Mouse (Mus musculus): ENCODE results near the gene Kynu. TPM values are rescaled to one million over a fixed set of nuclear protein-coding genes. Genes with fewer than 3 reads are reported as not detected.

Kynu gene
- polyA plus RNA-seq, 1 experiment from 2014 or later = 6.7 TPM

GRCm38 (mm10) chr2:43568406-43568805, 13.3 kb downstream of the Kynu start:
- H3K36me3 ChIP-seq (replicated peaks) = no peaks in the 10 kb centered on the region
- no peak for ATAC-seq (ENCODE audit: insufficient read depth)

GRCm38 (mm10) chr2:43573526-43573925, 18.4 kb downstream of the Kynu start:
- WGBS (ENCODE audit: insufficient replicate concordance) = 67% methylated on average over 1 of the region's 1 CpGs
- Histone ChIP-seq H3K36me3 (replicated peaks) (no peaks in the 10 kb centered on the region), H3K4me2 (no peak overlapping the region), H3K9me3 (replicated peaks) (no peaks in the 10 kb centered on the region), H3K4me3 (replicated peaks) (no peak overlapping the region), H3K9ac (no peak overlapping the region), H3K4me1 (replicated peaks) (no peaks in the 10 kb centered on the region), H3K27me3 (no peaks in the 10 kb centered on the region), H3K27ac (replicated peaks) (no peak overlapping the region)
- ATAC-seq (ENCODE audit: insufficient read depth) = no peak

More at GRCm38 (mm10) chr2:43568406-43568805, 13.3 kb downstream of the Kynu start:
- no peak overlapping the region for H3K4me3 ChIP-seq (replicated peaks)
- H3K9ac ChIP-seq = no peak overlapping the region
- WGBS (ENCODE audit: insufficient replicate concordance) = 56% methylated on average over 1 of the region's 1 CpGs
- H3K27me3 ChIP-seq = no peaks in the 10 kb centered on the region
- H3K4me1 ChIP-seq (replicated peaks) = no peaks in the 10 kb centered on the region
- no peak overlapping the region for H3K4me2 ChIP-seq
- H3K9me3 ChIP-seq (replicated peaks) = no peaks in the 10 kb centered on the region
- H3K27ac ChIP-seq (replicated peaks) = no peak overlapping the region

GRCm38 (mm10) chr2:43583243-43583812, 28.2 kb downstream of the Kynu start:
- no peak overlapping the region for H3K4me2 ChIP-seq
- ATAC-seq (ENCODE audit: insufficient read depth) = no peak
- WGBS (ENCODE audit: insufficient replicate concordance) = 62% methylated on average over 8 of the region's 8 CpGs
- H3K4me1 ChIP-seq (replicated peaks) = no peaks in the 10 kb centered on the region
- no peak overlapping the region for H3K27ac ChIP-seq (replicated peaks)
- no peaks in the 10 kb centered on the region for H3K27me3 ChIP-seq
- H3K4me3 ChIP-seq (replicated peaks) = no peak overlapping the region
- H3K9me3 ChIP-seq (replicated peaks) = no peaks in the 10 kb centered on the region
- no peak overlapping the region for H3K9ac ChIP-seq
- H3K36me3 ChIP-seq (replicated peaks) = no peaks in the 10 kb centered on the region

GRCm38 (mm10) chr2:43585508-43585907, 30.4 kb downstream of the Kynu start:
- Histone ChIP-seq H3K4me2 (no peak overlapping the region), H3K9ac (no peak overlapping the region), H3K27ac (replicated peaks) (no peak overlapping the region), H3K9me3 (replicated peaks) (no peaks in the 10 kb centered on the region), H3K27me3 (no peaks in the 10 kb centered on the region), H3K4me3 (replicated peaks) (no peak overlapping the region), H3K36me3 (replicated peaks) (no peaks in the 10 kb centered on the region), H3K4me1 (replicated peaks) (no peaks in the 10 kb centered on the region)
- no peak for ATAC-seq (ENCODE audit: insufficient read depth)
- 57% methylated on average over 3 of the region's 3 CpGs for WGBS (ENCODE audit: insufficient replicate concordance)

DNA sequence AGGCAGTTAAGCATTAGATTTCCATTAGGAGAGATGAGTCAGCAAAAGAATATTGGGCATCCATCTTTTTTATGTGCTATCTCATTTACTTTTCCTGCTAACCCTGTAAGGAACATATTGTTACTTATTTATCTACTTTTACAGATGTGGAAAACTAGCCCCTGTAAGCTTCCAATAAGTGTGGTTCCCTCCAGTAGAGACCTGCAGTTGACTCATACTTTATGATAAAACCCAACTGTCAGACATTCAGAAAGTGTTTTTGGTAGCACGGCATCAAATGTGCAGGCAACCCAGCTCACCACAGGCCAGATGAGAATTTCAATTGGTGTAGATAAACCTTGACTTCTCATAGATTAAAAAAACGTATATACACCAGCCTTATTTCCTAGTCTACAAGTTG, 32.7 kb downstream of the Kynu start:
- 39% methylated on average over 2 of the region's 2 CpGs for WGBS (ENCODE audit: insufficient replicate concordance)

GRCm38 (mm10) chr2:43592001-43592704, 37.0 kb downstream of the Kynu start:
- 48% methylated on average over 1 of the region's 1 CpGs for whole genome bisulfite sequencing (ENCODE audit: insufficient replicate concordance)
- Histone ChIP-seq H3K4me2 (no peak overlapping the region), H3K9ac (no peak overlapping the region), H3K9me3 (replicated peaks) (no peaks in the 10 kb centered on the region), H3K27me3 (no peaks in the 10 kb centered on the region), H3K4me3 (replicated peaks) (no peak overlapping the region), H3K36me3 (replicated peaks) (no peaks in the 10 kb centered on the region), H3K4me1 (replicated peaks) (no peaks in the 10 kb centered on the region), H3K27ac (replicated peaks) (no peak overlapping the region)
- ATAC-seq (ENCODE audit: insufficient read depth) = no peak

More for the DNA sequence above, 32.7 kb downstream of the Kynu start:
- Histone ChIP-seq H3K27me3 (no peaks in the 10 kb centered on the region), H3K36me3 (replicated peaks) (no peaks in the 10 kb centered on the region), H3K9ac (no peak overlapping the region), H3K4me1 (replicated peaks) (no peaks in the 10 kb centered on the region), H3K4me2 (no peak overlapping the region), H3K27ac (replicated peaks) (no peak overlapping the region), H3K9me3 (replicated peaks) (no peaks in the 10 kb centered on the region), H3K4me3 (replicated peaks) (no peak overlapping the region)
- ATAC-seq (ENCODE audit: insufficient read depth) = no peak

DNA sequence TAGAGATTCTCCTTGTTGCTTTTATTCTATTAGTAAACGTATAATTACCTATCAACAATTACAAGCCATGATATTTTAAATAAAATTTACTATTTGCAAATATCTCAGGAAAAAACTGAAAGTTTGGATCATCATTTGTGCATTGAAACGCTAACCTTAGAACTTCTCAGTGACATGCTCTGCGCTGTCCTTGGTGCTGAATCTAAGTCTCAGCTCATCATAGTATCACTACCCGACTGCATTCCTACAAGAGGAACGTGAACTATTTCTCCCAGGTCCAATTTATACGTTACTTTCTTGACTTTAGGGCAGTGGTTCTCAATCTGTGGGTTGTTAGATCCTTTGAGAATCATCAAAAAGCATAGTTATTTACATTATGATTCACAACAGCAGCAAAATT, 58.4 kb downstream of the Kynu start:
- Histone ChIP-seq H3K36me3 (replicated peaks) (no peaks in the 10 kb centered on the region), H3K27me3 (no peaks in the 10 kb centered on the region)
- 7% methylated on average over 6 of the region's 6 CpGs for WGBS (ENCODE audit: insufficient replicate concordance)

GRCm38 (mm10) chr2:43621140-43621539, 66.0 kb downstream of the Kynu start:
- no peak overlapping the region for H3K9ac ChIP-seq
- ATAC-seq (ENCODE audit: insufficient read depth) = no peak

More for the DNA sequence above, 58.4 kb downstream of the Kynu start:
- Histone ChIP-seq H3K4me1 (replicated peaks) (no peaks in the 10 kb centered on the region), H3K4me2 (no peak overlapping the region), H3K4me3 (replicated peaks) (no peak overlapping the region), H3K9me3 (replicated peaks) (no peaks in the 10 kb centered on the region), H3K9ac (no peak overlapping the region), H3K27ac (replicated peaks) (no peak overlapping the region)
- no peak for ATAC-seq (ENCODE audit: insufficient read depth)

DNA sequence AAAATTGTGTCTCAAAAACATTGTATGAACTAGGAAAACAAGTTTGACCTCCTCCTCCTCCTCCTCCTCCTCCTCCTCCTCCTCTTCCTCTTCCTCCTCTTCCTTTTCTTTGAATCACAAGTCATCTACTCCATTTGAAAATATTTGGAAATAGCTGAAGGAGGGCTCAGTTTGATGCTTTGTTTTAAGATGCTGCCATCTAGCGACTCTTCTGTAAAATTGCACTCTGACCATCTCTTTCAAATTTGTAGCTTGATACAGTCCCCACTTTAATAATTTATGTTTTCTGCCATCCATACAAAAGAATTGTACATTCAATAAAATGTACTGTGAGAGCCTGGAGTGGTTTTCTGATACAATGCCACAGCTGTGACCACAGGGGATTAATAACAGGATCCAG, 67.7 kb downstream of the Kynu start:
- Histone ChIP-seq H3K36me3 (replicated peaks) (no peaks in the 10 kb centered on the region), H3K9me3 (replicated peaks) (no peaks in the 10 kb centered on the region)
- 0% methylated on average over 1 of the region's 1 CpGs for WGBS (ENCODE audit: insufficient replicate concordance)

More at GRCm38 (mm10) chr2:43621140-43621539, 66.0 kb downstream of the Kynu start:
- Histone ChIP-seq H3K4me2 (no peak overlapping the region), H3K36me3 (replicated peaks) (no peaks in the 10 kb centered on the region), H3K27ac (replicated peaks) (no peak overlapping the region), H3K27me3 (no peaks in the 10 kb centered on the region), H3K9me3 (replicated peaks) (no peaks in the 10 kb centered on the region), H3K4me3 (replicated peaks) (no peak overlapping the region), H3K4me1 (replicated peaks) (no peaks in the 10 kb centered on the region)

GRCm38 (mm10) chr2:43631786-43632185, 76.7 kb downstream of the Kynu start:
- Histone ChIP-seq H3K27me3 (no peaks in the 10 kb centered on the region), H3K4me2 (no peak overlapping the region), H3K27ac (replicated peaks) (no peak overlapping the region), H3K9ac (no peak overlapping the region), H3K4me3 (replicated peaks) (no peak overlapping the region), H3K4me1 (replicated peaks) (no peaks in the 10 kb centered on the region), H3K36me3 (replicated peaks) (no peaks in the 10 kb centered on the region), H3K9me3 (replicated peaks) (no peaks in the 10 kb centered on the region)
- no peak for ATAC-seq (ENCODE audit: insufficient read depth)

More for the DNA sequence above, 67.7 kb downstream of the Kynu start:
- Histone ChIP-seq H3K27ac (replicated peaks) (no peak overlapping the region), H3K4me1 (replicated peaks) (no peaks in the 10 kb centered on the region), H3K4me2 (no peak overlapping the region), H3K27me3 (no peaks in the 10 kb centered on the region), H3K9ac (no peak overlapping the region), H3K4me3 (replicated peaks) (no peak overlapping the region)
- ATAC-seq (ENCODE audit: insufficient read depth) = no peak

GRCm38 (mm10) chr2:43636498-43636897, 81.4 kb downstream of the Kynu start:
- no peak for ATAC-seq (ENCODE audit: insufficient read depth)
- H3K9me3 ChIP-seq (replicated peaks) = no peaks in the 10 kb centered on the region
- H3K4me3 ChIP-seq (replicated peaks) = no peak overlapping the region
- no peaks in the 10 kb centered on the region for H3K27me3 ChIP-seq
- H3K27ac ChIP-seq (replicated peaks) = no peak overlapping the region
- H3K4me1 ChIP-seq (replicated peaks) = no peaks in the 10 kb centered on the region
- H3K36me3 ChIP-seq (replicated peaks) = no peaks in the 10 kb centered on the region
- H3K4me2 ChIP-seq = no peak overlapping the region
- no peak overlapping the region for H3K9ac ChIP-seq

DNA sequence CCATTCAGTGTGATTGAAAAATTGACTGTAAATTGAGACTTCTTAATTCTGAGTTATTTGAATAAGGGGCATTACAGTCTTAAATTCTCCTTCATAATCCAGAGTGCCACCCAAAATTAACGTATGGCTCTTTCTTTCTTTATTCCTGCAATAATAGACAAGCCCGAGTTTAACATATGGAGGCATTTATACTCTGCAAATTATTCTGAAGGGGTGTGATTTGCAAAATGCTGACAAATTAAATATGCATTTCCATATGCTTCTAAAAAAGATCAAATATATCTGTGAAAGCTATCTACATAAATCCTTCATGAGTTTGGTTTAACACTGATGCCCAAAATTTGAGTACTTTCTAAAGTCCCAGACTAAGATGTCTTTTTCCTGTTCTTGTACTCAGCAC, 91.8 kb downstream of the Kynu start:
- Histone ChIP-seq H3K36me3 (replicated peaks) (no peaks in the 10 kb centered on the region), H3K9ac (no peak overlapping the region), H3K27ac (replicated peaks) (no peak overlapping the region), H3K4me2 (no peak overlapping the region), H3K9me3 (replicated peaks) (no peaks in the 10 kb centered on the region), H3K4me3 (replicated peaks) (no peak overlapping the region), H3K4me1 (replicated peaks) (no peaks in the 10 kb centered on the region), H3K27me3 (no peaks in the 10 kb centered on the region)
- ATAC-seq (ENCODE audit: insufficient read depth) = no peak
- WGBS (ENCODE audit: insufficient replicate concordance) = 48% methylated on average over 2 of the region's 2 CpGs
